Mouse (Mus musculus): ENCODE results near the gene Myl12a. TPM values are rescaled to one million over a fixed set of nuclear protein-coding genes. Genes with fewer than 3 reads are reported as not detected.

Myl12a gene
- 361 and 386 TPM in 2 replicates for polyA plus RNA-seq (2012; rRNA removed)
- 718 and 721 TPM in 2 replicates for polyA plus RNA-seq (2014; fragmentation: Nextera tagmentation; extraction: Ambion mirVana)

DNA sequence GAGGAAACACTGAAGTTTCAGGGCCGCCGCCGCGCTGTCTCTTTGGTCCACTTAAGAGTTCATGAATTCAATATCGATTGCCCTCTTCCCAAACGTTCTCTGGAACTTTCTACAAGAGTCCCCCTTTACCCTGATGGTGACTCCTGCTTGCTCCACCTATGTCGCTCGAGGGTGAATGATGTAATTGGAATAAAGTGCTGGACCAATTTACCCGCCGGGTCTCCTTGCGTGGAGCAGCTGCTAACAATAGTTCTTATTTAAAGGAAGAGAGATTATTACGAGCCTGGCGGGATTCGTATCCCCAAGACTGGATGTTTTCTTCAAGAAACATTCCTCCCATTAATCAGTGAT is at the start of gene Myl12a:
Gene Myl12a, minus strand, starts transcription at position 135 of the 351 bp plus-strand sequence.
- DNase-seq (ENCODE audit: low spot score), result peak; percentile 68
- Histone ChIP-seq H3K4me1 (ENCODE audit: control insufficient read depth, insufficient read depth, low read length) (peaks cover 28% of the 10 kb centered on the region), H3K9me3 (ENCODE audit: control insufficient read depth, low read length) (no peaks in the 10 kb centered on the region), H3K9ac (ENCODE audit: low read depth, low read length, severe bottlenecking) (peak within 1 kb of the TSS; percentile 88), H3K36me3 (ENCODE audit: control insufficient read depth, insufficient read depth, low read length) (0 out of 2 replicates have a peak, but pooled peaks cover 2% of the 10 kb centered on the region), H3K27ac (replicated peaks; ENCODE audit: low read depth, low read length) (peak within 1 kb of the TSS; percentile 100), H3K4me2 (replicated peaks; ENCODE audit: low read depth, low read length, severe bottlenecking) (peak within 1 kb of the TSS; percentile 66), H3K27me3 (ENCODE audit: control insufficient read depth, insufficient read depth, low read length) (no peaks in the 10 kb centered on the region), H3K4me3 (replicated peaks; ENCODE audit: low read length) (peak within 1 kb of the TSS; percentile 84)
- no peak for TF ChIP-seq POLR2A (IDR thresholded peaks at IDR 0.05; ENCODE audit: borderline replicate concordance, extremely low read depth, insufficient read depth, insufficient read length)
- 2% methylated on average over 14 of the region's 14 CpGs for WGBS
- ATAC-seq (ENCODE audit: low FRiP score, low read depth), result peak; percentile 32

DNA sequence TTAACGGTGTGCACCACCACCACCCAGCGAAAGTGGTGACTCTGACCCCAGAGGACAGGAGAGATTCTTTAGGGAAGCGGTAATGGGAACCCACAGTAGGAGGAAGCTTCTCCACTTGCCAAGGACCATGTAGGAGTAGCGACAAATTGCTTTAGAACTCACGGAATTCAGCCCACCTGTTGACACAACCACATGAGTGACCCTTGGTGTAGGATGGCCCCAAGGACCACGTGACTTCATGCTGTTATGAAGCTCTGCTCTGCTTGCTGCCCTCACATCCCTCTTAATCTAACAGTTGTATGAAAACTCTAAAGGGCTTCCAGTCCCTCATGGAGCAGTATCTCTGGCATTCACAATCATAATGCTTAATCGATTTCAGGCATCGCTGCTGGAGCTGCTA is 46.6 kb upstream of the Myl12a start:
- Histone ChIP-seq H3K4me2 (replicated peaks; ENCODE audit: low read depth, low read length, severe bottlenecking) (no peak overlapping the region), H3K36me3 (ENCODE audit: control insufficient read depth, insufficient read depth, low read length) (no peaks in the 10 kb centered on the region), H3K27me3 (ENCODE audit: control insufficient read depth, insufficient read depth, low read length) (no peaks in the 10 kb centered on the region), H3K4me1 (ENCODE audit: control insufficient read depth, insufficient read depth, low read length) (no peaks in the 10 kb centered on the region), H3K4me3 (replicated peaks; ENCODE audit: low read length) (no peak overlapping the region), H3K9ac (ENCODE audit: low read depth, low read length, severe bottlenecking) (no peak overlapping the region), H3K27ac (replicated peaks; ENCODE audit: low read depth, low read length) (no peak overlapping the region), H3K9me3 (ENCODE audit: control insufficient read depth, low read length) (no peaks in the 10 kb centered on the region)
- DNase-seq (ENCODE audit: low spot score), result no peak
- no peak for ATAC-seq (ENCODE audit: low FRiP score, low read depth)
- WGBS, result 87% methylated on average over 8 of the region's 8 CpGs
- TF ChIP-seq POLR2A (IDR thresholded peaks at IDR 0.05; ENCODE audit: borderline replicate concordance, extremely low read depth, insufficient read depth, insufficient read length), result no peak

DNA sequence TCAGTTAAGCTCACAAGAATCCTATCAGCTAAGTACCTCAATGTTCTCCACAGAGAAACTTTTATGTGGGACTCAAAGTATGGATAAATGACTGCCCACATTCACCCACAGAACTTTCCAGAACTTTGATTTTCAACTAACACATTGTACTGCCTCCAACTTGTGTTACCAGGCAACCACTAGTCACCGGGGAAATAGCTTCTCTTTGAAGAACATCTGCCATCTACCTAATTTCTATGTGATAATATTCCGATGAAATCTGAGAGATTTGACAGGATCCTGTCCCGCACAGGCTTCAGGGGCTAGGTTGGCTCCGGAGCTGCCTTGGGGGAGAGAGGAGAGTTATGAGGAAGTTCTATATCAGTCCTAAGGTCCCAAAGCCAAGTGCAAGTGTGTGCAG is 44.2 kb upstream of the Myl12a start:
- Histone ChIP-seq H3K27me3 (ENCODE audit: control insufficient read depth, insufficient read depth, low read length) (no peaks in the 10 kb centered on the region), H3K4me3 (replicated peaks; ENCODE audit: low read length) (no peak overlapping the region), H3K9me3 (ENCODE audit: control insufficient read depth, low read length) (no peaks in the 10 kb centered on the region), H3K36me3 (ENCODE audit: control insufficient read depth, insufficient read depth, low read length) (no peaks in the 10 kb centered on the region), H3K27ac (replicated peaks; ENCODE audit: low read depth, low read length) (no peak overlapping the region), H3K4me1 (ENCODE audit: control insufficient read depth, insufficient read depth, low read length) (no peaks in the 10 kb centered on the region), H3K9ac (ENCODE audit: low read depth, low read length, severe bottlenecking) (no peak overlapping the region), H3K4me2 (replicated peaks; ENCODE audit: low read depth, low read length, severe bottlenecking) (no peak overlapping the region)
- no peak for TF ChIP-seq POLR2A (IDR thresholded peaks at IDR 0.05; ENCODE audit: borderline replicate concordance, extremely low read depth, insufficient read depth, insufficient read length)
- no peak for ATAC-seq (ENCODE audit: low FRiP score, low read depth)
- 83% methylated on average over 4 of the region's 4 CpGs for WGBS
- no peak for DNase-seq (ENCODE audit: low spot score)

DNA sequence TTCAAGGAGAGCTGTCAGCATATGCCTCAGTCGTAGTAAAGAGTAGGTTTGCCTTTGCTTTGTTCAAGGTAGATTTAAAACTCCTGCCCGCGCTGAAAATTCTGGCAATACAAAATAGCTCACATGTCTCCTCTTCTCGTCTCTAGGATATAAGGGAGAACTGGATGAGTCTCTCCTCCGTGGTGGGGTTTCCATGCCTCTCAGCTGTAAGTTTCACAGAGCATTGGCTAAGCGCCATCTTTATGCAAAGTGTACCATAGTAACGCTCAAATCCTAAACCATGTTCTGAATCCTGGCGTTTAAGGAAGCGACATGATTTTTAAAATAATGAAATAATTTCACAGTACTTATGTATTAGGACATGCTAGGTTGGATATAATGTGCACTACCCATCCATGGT is 42.9 kb upstream of the Myl12a start:
- 79% methylated on average over 9 of the region's 9 CpGs for WGBS
- H3K36me3 ChIP-seq (ENCODE audit: control insufficient read depth, insufficient read depth, low read length), result no peaks in the 10 kb centered on the region
- no peaks in the 10 kb centered on the region for H3K9me3 ChIP-seq (ENCODE audit: control insufficient read depth, low read length)
- no peak for TF ChIP-seq POLR2A (IDR thresholded peaks at IDR 0.05; ENCODE audit: borderline replicate concordance, extremely low read depth, insufficient read depth, insufficient read length)
- H3K4me3 ChIP-seq (replicated peaks; ENCODE audit: low read length), result no peak overlapping the region
- H3K4me1 ChIP-seq (ENCODE audit: control insufficient read depth, insufficient read depth, low read length), result peaks cover 2% of the 10 kb centered on the region; the same call in 1 of the 2 replicates
- H3K9ac ChIP-seq (ENCODE audit: low read depth, low read length, severe bottlenecking), result no peak overlapping the region
- H3K27ac ChIP-seq (replicated peaks; ENCODE audit: low read depth, low read length), result no peak overlapping the region
- no peak overlapping the region for H3K4me2 ChIP-seq (replicated peaks; ENCODE audit: low read depth, low read length, severe bottlenecking)
- no peaks in the 10 kb centered on the region for H3K27me3 ChIP-seq (ENCODE audit: control insufficient read depth, insufficient read depth, low read length)
- DNase-seq (ENCODE audit: low spot score) (peak; percentile 10), ATAC-seq (ENCODE audit: low FRiP score, low read depth) (no peak)

DNA sequence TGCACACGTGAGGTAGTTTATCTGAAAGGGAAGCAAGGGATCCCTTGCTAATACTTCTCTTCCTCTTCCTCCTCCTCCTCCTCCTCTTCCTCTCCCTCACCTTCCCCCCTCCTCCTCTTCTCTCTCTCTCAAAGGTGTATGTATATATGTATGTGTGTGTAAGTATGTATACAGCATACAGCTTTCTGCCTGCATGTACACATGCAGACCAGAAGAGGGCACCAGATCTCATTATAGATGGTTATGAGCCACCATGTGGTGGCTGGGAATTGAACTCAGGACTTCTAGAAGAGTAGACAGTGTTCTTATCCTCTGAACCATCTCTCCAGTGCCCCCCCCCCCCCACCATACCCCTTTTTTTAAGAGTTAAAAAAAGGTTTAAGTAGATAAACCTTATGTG is 40.0 kb upstream of the Myl12a start:
- no peak overlapping the region for H3K27ac ChIP-seq (replicated peaks; ENCODE audit: low read depth, low read length)
- H3K9me3 ChIP-seq (ENCODE audit: control insufficient read depth, low read length), result no peaks in the 10 kb centered on the region
- H3K27me3 ChIP-seq (ENCODE audit: control insufficient read depth, insufficient read depth, low read length), result no peaks in the 10 kb centered on the region
- DNase-seq (ENCODE audit: low spot score) (no peak), ATAC-seq (ENCODE audit: low FRiP score, low read depth) (no peak)
- no peak overlapping the region for H3K4me2 ChIP-seq (replicated peaks; ENCODE audit: low read depth, low read length, severe bottlenecking)
- H3K9ac ChIP-seq (ENCODE audit: low read depth, low read length, severe bottlenecking), result no peak overlapping the region
- TF ChIP-seq POLR2A (IDR thresholded peaks at IDR 0.05; ENCODE audit: borderline replicate concordance, extremely low read depth, insufficient read depth, insufficient read length), result no peak
- no peaks in the 10 kb centered on the region for H3K36me3 ChIP-seq (ENCODE audit: control insufficient read depth, insufficient read depth, low read length)
- H3K4me1 ChIP-seq (ENCODE audit: control insufficient read depth, insufficient read depth, low read length), result peaks cover 20% of the 10 kb centered on the region
- H3K4me3 ChIP-seq (replicated peaks; ENCODE audit: low read length), result no peak overlapping the region
- WGBS, result 83% methylated on average over 1 of the region's 1 CpGs

DNA sequence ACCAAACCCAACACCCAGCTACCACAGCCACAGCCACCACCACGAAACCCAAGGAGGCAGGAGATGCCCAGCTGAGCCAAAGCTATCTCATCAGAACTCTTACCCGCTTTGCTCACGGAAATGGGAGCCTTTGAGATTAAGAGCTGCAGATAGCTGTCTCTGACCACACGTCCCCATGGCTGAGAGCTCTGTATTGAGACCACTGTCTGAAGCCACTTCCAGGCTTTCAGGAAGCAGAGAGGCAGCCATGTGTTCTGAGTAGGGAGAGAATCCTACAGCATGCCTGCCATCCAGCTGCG is 37.9 kb upstream of the Myl12a start:
- H3K4me2 ChIP-seq (replicated peaks; ENCODE audit: low read depth, low read length, severe bottlenecking), result no peak overlapping the region
- 0 out of 2 replicates have a peak overlapping the region, but pooled peaks have one; percentile 44 for H3K27ac ChIP-seq (replicated peaks; ENCODE audit: low read depth, low read length)
- 68% methylated on average over 5 of the region's 5 CpGs for WGBS
- no peak overlapping the region for H3K9ac ChIP-seq (ENCODE audit: low read depth, low read length, severe bottlenecking)
- no peak for DNase-seq (ENCODE audit: low spot score)
- no peak overlapping the region for H3K4me3 ChIP-seq (replicated peaks; ENCODE audit: low read length)
- peaks cover 20% of the 10 kb centered on the region for H3K4me1 ChIP-seq (ENCODE audit: control insufficient read depth, insufficient read depth, low read length)
- H3K36me3 ChIP-seq (ENCODE audit: control insufficient read depth, insufficient read depth, low read length), result no peaks in the 10 kb centered on the region
- H3K9me3 ChIP-seq (ENCODE audit: control insufficient read depth, low read length), result no peaks in the 10 kb centered on the region
- no peak for ATAC-seq (ENCODE audit: low FRiP score, low read depth)
- no peaks in the 10 kb centered on the region for H3K27me3 ChIP-seq (ENCODE audit: control insufficient read depth, insufficient read depth, low read length)
- no peak for TF ChIP-seq POLR2A (IDR thresholded peaks at IDR 0.05; ENCODE audit: borderline replicate concordance, extremely low read depth, insufficient read depth, insufficient read length)

All from limb, embryonic 14.5 days (tissue).